Mouse (Mus musculus) hindbrain, embryonic 13.5 days (tissue): ENCODE results near the gene Vrk3. TPM values are rescaled to one million over a fixed set of nuclear protein-coding genes. Genes with fewer than 3 reads are reported as not detected.

Source experiments
- ATAC-seq: fragments of 200-750 bp; cut with Nextera tagmentation; 2 replicates; pipeline ENCODE4 v1.8.0; 2017; ENCODE audit warnings: moderate TSS enrichment; ENCODE audit not compliant: low FRiP score
- H3K27ac ChIP-seq: fragments of 300-500 bp; sonication (generic); 2 replicates; pipeline ENCODE4 v1.5.1; 2015; ENCODE audit warnings: inconsistent platforms, mild to moderate bottlenecking, moderate library complexity
- H3K27me3 ChIP-seq: fragments of 300-500 bp; sonication (generic); 2 replicates; pipeline ENCODE4 v1.6.1; 2015; ENCODE audit warnings: mild to moderate bottlenecking, inconsistent platforms
- H3K36me3 ChIP-seq: fragments of 300-500 bp; sonication (generic); 2 replicates; pipeline ENCODE4 v1.6.1; 2015; ENCODE audit warnings: mild to moderate bottlenecking, inconsistent platforms
- H3K4me1 ChIP-seq: fragments of 300-500 bp; sonication (generic); replicated peaks from 2 replicates; pipeline ENCODE4 v1.6.1; 2015; ENCODE audit warnings: inconsistent platforms
- H3K4me2 ChIP-seq: fragments of 300-500 bp; sonication (generic); 2 replicates; pipeline ENCODE4 v1.6.1; 2015; ENCODE audit warnings: inconsistent platforms, mild to moderate bottlenecking, moderate library complexity
- H3K4me3 ChIP-seq: fragments of 300-500 bp; sonication (generic); 2 replicates; pipeline ENCODE4 v1.5.1; 2015; ENCODE audit warnings: mild to moderate bottlenecking, inconsistent platforms
- H3K9ac ChIP-seq: fragments of 300-500 bp; sonication (generic); 2 replicates; pipeline ENCODE4 v1.6.1; 2015; ENCODE audit warnings: mild to moderate bottlenecking, inconsistent platforms
- H3K9me3 ChIP-seq: fragments of 300-500 bp; sonication (generic); 2 replicates; pipeline ENCODE4 v1.6.1; 2016; ENCODE audit warnings: inconsistent platforms
- WGBS: fragments of 180-500 bp; shearing (Covaris S2); methylation state at CpG from one replicate; pipeline ENCODE4 v1.1.7; 2015; 5-methylcytosine and 5-hydroxymethylcytosine counted together
- polyA plus RNA-seq: library from polyadenylated mRNA; unstranded; fragments of >200 nt; fragmentation: Nextera tagmentation; extraction: Ambion mirVana; gene quantifications from 2 replicates; pipeline ENCODE4 v1.2.1, GENCODE M21; 2015

The Vrk3 gene
- polyA plus RNA-seq, 1 experiment from 2014 or later, result 33.0 TPM

GRCm38 (mm10) chr7:44770046-44770578 is 21.9 kb downstream of the Vrk3 start:
- Histone ChIP-seq H3K36me3 (peaks cover 92% of the 10 kb centered on the region), H3K9me3 (no peaks in the 10 kb centered on the region), H3K27me3 (no peaks in the 10 kb centered on the region), H3K27ac (no peak overlapping the region), H3K4me3 (no peak overlapping the region), H3K9ac (no peak overlapping the region), H3K4me1 (no peaks in the 10 kb centered on the region), H3K4me2 (no peak overlapping the region)
- WGBS, result 19% methylated on average over 6 of the region's 6 CpGs
- no peak for ATAC-seq

- H3K27me3 ChIP-seq, result no peaks in the 10 kb centered on the region
These were observed 24.5 kb downstream of the Vrk3 start for GRCm38 (mm10) chr7:44772591-44773204.

GRCm38 (mm10) chr7:44776849-44777498 is 28.8 kb downstream of the Vrk3 start:
- ATAC-seq, result no peak
- no peak overlapping the region for H3K27ac ChIP-seq
- H3K36me3 ChIP-seq, result peaks cover 62% of the 10 kb centered on the region
- H3K4me3 ChIP-seq, result no peak overlapping the region
- H3K27me3 ChIP-seq, result no peaks in the 10 kb centered on the region
- no peak overlapping the region for H3K9ac ChIP-seq
- no peaks in the 10 kb centered on the region for H3K9me3 ChIP-seq
- H3K4me1 ChIP-seq, result no peaks in the 10 kb centered on the region
- WGBS, result 95% methylated on average over 9 of the region's 9 CpGs
- no peak overlapping the region for H3K4me2 ChIP-seq

More at GRCm38 (mm10) chr7:44772591-44773204, 24.5 kb downstream of the Vrk3 start:
- Histone ChIP-seq H3K4me3 (no peak overlapping the region), H3K4me1 (no peaks in the 10 kb centered on the region), H3K4me2 (no peak overlapping the region), H3K9me3 (no peaks in the 10 kb centered on the region), H3K9ac (no peak overlapping the region), H3K36me3 (peaks cover 90% of the 10 kb centered on the region), H3K27ac (no peak overlapping the region)
- WGBS, result 89% methylated on average over 8 of the region's 8 CpGs
- ATAC-seq, result no peak

GRCm38 (mm10) chr7:44780101-44780500 is 31.9 kb downstream of the Vrk3 start:
- H3K27me3 ChIP-seq, result no peaks in the 10 kb centered on the region
- H3K36me3 ChIP-seq, result peaks cover 36% of the 10 kb centered on the region
- H3K4me2 ChIP-seq, result no peak overlapping the region
- H3K4me1 ChIP-seq, result no peaks in the 10 kb centered on the region
- H3K27ac ChIP-seq, result no peak overlapping the region
- no peak for ATAC-seq
- H3K4me3 ChIP-seq, result no peak overlapping the region
- H3K9me3 ChIP-seq, result no peaks in the 10 kb centered on the region
- H3K9ac ChIP-seq, result no peak overlapping the region
- 91% methylated on average over 8 of the region's 8 CpGs for WGBS

GRCm38 (mm10) chr7:44789531-44789930 is 41.3 kb downstream of the Vrk3 start:
- Histone ChIP-seq H3K4me3 (no peak overlapping the region), H3K27me3 (no peaks in the 10 kb centered on the region), H3K9ac (no peak overlapping the region), H3K9me3 (no peaks in the 10 kb centered on the region), H3K27ac (no peak overlapping the region), H3K4me2 (no peak overlapping the region), H3K4me1 (no peaks in the 10 kb centered on the region), H3K36me3 (no peaks in the 10 kb centered on the region)
- 81% methylated on average over 3 of the region's 3 CpGs for WGBS
- ATAC-seq, result no peak

GRCm38 (mm10) chr7:44790066-44790465 is 41.9 kb downstream of the Vrk3 start:
- 60% methylated on average over 4 of the region's 4 CpGs for WGBS
- Histone ChIP-seq H3K9ac (no peak overlapping the region), H3K27ac (no peak overlapping the region), H3K4me2 (no peak overlapping the region), H3K4me1 (no peaks in the 10 kb centered on the region), H3K36me3 (no peaks in the 10 kb centered on the region), H3K9me3 (no peaks in the 10 kb centered on the region), H3K27me3 (no peaks in the 10 kb centered on the region), H3K4me3 (no peak overlapping the region)
- ATAC-seq, result no peak

- WGBS, result 88% methylated on average over 6 of the region's 6 CpGs
- Histone ChIP-seq H3K9ac (no peak overlapping the region), H3K9me3 (no peaks in the 10 kb centered on the region), H3K36me3 (no peaks in the 10 kb centered on the region), H3K4me3 (no peak overlapping the region), H3K4me1 (no peaks in the 10 kb centered on the region), H3K4me2 (no peak overlapping the region), H3K27me3 (no peaks in the 10 kb centered on the region), H3K27ac (no peak overlapping the region)
- ATAC-seq, result no peak
These were observed 44.6 kb downstream of the Vrk3 start for GRCm38 (mm10) chr7:44792781-44793180.

- Histone ChIP-seq H3K27me3 (0 out of 2 replicates have a peak, but pooled peaks cover 5% of the 10 kb centered on the region), H3K36me3 (peaks cover 10% of the 10 kb centered on the region; the same call in 1 of the 2 replicates), H3K4me3 (no peak overlapping the region), H3K9ac (no peak overlapping the region), H3K4me1 (no peaks in the 10 kb centered on the region), H3K9me3 (no peaks in the 10 kb centered on the region), H3K4me2 (no peak overlapping the region), H3K27ac (no peak overlapping the region)
- no peak for ATAC-seq
- WGBS, result 86% methylated on average over 2 of the region's 2 CpGs
These were observed 60.7 kb downstream of the Vrk3 start for GRCm38 (mm10) chr7:44808927-44809326.

GRCm38 (mm10) chr7:44809466-44809865 is 61.3 kb downstream of the Vrk3 start:
- peaks cover 10% of the 10 kb centered on the region; the same call in 1 of the 2 replicates for H3K36me3 ChIP-seq
- H3K9me3 ChIP-seq, result no peaks in the 10 kb centered on the region
- H3K4me1 ChIP-seq, result no peaks in the 10 kb centered on the region
- H3K4me2 ChIP-seq, result no peak overlapping the region
- H3K9ac ChIP-seq, result no peak overlapping the region
- WGBS, result 89% methylated on average over 3 of the region's 3 CpGs
- no peak overlapping the region for H3K27ac ChIP-seq
- H3K4me3 ChIP-seq, result no peak overlapping the region
- ATAC-seq, result no peak
- 0 out of 2 replicates have a peak, but pooled peaks cover 5% of the 10 kb centered on the region for H3K27me3 ChIP-seq

GRCm38 (mm10) chr7:44810365-44810764 is 62.2 kb downstream of the Vrk3 start:
- 82% methylated on average over 4 of the region's 4 CpGs for WGBS
- Histone ChIP-seq H3K9ac (no peak overlapping the region), H3K27ac (no peak overlapping the region), H3K4me1 (peaks cover 7% of the 10 kb centered on the region), H3K4me2 (no peak overlapping the region), H3K27me3 (0 out of 2 replicates have a peak, but pooled peaks cover 5% of the 10 kb centered on the region), H3K4me3 (no peak overlapping the region), H3K9me3 (no peaks in the 10 kb centered on the region), H3K36me3 (peaks cover 10% of the 10 kb centered on the region; the same call in 1 of the 2 replicates)
- no peak for ATAC-seq

- Histone ChIP-seq H3K4me2 (no peak overlapping the region), H3K4me3 (no peak overlapping the region), H3K4me1 (peaks cover 8% of the 10 kb centered on the region), H3K9me3 (no peaks in the 10 kb centered on the region), H3K27me3 (0 out of 2 replicates have a peak, but pooled peaks cover 2% of the 10 kb centered on the region), H3K36me3 (peaks cover 10% of the 10 kb centered on the region; the same call in 1 of the 2 replicates), H3K9ac (no peak overlapping the region), H3K27ac (no peak overlapping the region)
- no peak for ATAC-seq
- 95% methylated on average over 7 of the region's 7 CpGs for WGBS
These were observed 62.8 kb downstream of the Vrk3 start for GRCm38 (mm10) chr7:44810819-44811557.

GRCm38 (mm10) chr7:44812651-44813325 is 64.6 kb downstream of the Vrk3 start:
- no peak overlapping the region for H3K9ac ChIP-seq
- no peak for ATAC-seq
- peaks cover 10% of the 10 kb centered on the region; the same call in 1 of the 2 replicates for H3K36me3 ChIP-seq
- H3K27ac ChIP-seq, result no peak overlapping the region
- 90% methylated on average over 19 of the region's 20 CpGs for WGBS
- peaks cover 18% of the 10 kb centered on the region for H3K4me1 ChIP-seq
- no peaks in the 10 kb centered on the region for H3K27me3 ChIP-seq
- H3K4me3 ChIP-seq, result no peak overlapping the region
- H3K4me2 ChIP-seq, result no peak overlapping the region
- H3K9me3 ChIP-seq, result no peaks in the 10 kb centered on the region
